Mouse (Mus musculus) embryonic fibroblast, embryonic 13.5 days (primary cell): ENCODE data around the gene Snrnp35.

ENCODE experiments used
- CTCF ChIP-seq: IDR thresholded peaks from 2 replicates; pipeline ENCODE4 v1.5.1; 2011; ENCODE audit warnings: mild to moderate bottlenecking, control low read depth, low read length, moderate library complexity, borderline replicate concordance; ENCODE audit not compliant: insufficient read depth
- POLR2A ChIP-seq: IDR thresholded peaks from 2 replicates; pipeline ENCODE4 v1.6.1; 2011; ENCODE audit warnings: low read depth, mild to moderate bottlenecking, control low read depth, low read length, moderate library complexity

DNA sequence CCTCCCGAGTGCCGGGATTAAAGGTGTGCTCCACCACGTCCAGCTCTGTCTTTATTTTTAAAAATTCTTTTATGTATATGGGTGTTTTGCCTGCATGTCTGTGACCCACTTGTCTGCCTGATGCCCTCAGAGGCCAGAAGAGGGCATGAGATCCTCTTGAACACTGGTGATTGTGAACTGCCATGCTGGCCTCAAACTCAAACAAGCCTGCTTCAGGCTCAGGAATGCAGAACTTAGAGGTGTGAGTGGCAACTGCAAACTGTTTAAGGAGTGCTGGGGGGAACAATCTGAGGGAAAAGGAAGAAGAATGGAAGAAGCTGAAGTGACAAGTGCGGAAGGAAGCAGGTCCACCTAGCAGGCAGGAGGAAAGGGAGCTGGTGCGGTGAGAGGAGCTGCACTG, 44.7 kb upstream of the Snrnp35 start:
- TF ChIP-seq CTCF (no peak), POLR2A (no peak)
